Mouse (Mus musculus) liver, embryonic 14.5 days (tissue): ENCODE measurements around the gene Hist1h2ak.
A peak's percentile ranks its signal among the peaks of the same experiment; 100 is the strongest.

ENCODE experiments used
- CTCF ChIP-seq: IDR thresholded peaks from 2 replicates; pipeline ENCODE4 v1.5.1; 2016; ENCODE audit warnings: antibody characterized with exemption, low read depth, control low read depth
- EP300 ChIP-seq: IDR thresholded peaks from 2 replicates; pipeline ENCODE4 v1.6.1; 2016; ENCODE audit warnings: antibody characterized with exemption, low read depth

GRCm38 (mm10) chr13:21722993-21723836 lies 30.4 kb downstream of the Hist1h2ak start:
- TF ChIP-seq CTCF (peak; percentile 34), EP300 (no peak)
